Mouse (Mus musculus): Measurements from ENCODE around the gene Efhc1. TPM values are rescaled to one million over a fixed set of nuclear protein-coding genes. Genes with fewer than 3 reads are reported as not detected.

Efhc1 gene
- total and polyA plus RNA-seq, 3 experiments: not detected

DNA sequence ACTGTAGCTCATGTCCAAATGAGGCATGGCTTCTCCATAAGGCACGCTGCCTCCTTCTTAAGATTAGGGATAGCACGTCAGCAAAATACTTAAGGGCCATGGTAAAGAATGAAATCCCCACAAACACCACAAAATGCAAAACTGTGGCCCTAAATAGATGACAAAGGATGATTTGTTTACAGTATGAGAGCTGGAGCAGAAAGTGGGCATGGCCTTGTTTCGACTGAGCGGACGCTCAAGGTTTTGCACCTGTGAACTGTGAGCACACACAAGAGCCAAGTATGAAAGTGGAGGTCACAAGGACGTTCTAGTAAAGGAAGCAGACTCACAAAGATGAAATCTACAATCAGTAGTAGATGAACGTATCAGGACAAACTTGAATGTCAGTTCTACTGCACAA, 88.7 kb downstream of the Efhc1 start (continued):
- TF ChIP-seq ZKSCAN1 (IDR thresholded peaks at IDR 0.05; ENCODE audit: borderline replicate concordance, low read depth, low read length) (no peak), MEF2A (IDR thresholded peaks at IDR 0.05; ENCODE audit: borderline replicate concordance, low read depth, low read length) (peak; percentile 93), POLR2AphosphoS2 (IDR thresholded peaks at IDR 0.05; ENCODE audit: low read depth, low read length) (no peak), ELF1 (IDR thresholded peaks at IDR 0.05; ENCODE audit: low read depth, low read length) (no peak), TBP (conservative IDR thresholded peaks at IDR 0.05; ENCODE audit: low read depth, low read length) (0 out of 2 replicates have a peak, but pooled peaks have one; percentile 39), ETS1 (conservative IDR thresholded peaks at IDR 0.05; ENCODE audit: low read depth, low read length) (peak; percentile 63)

Other genes starting within 250 kb of the Efhc1 start
- 0.13 TPM in 1 of 2 replicates, not detected in the other for gene Il17a, start 220.7 kb upstream of the Efhc1 start, total RNA-seq (2012; rRNA removed)
- gene Il17a, start 220.7 kb upstream of the Efhc1 start, total RNA-seq (2014; rRNA removed): 0.39 TPM in 1 of 2 replicates, not detected in the other
- gene Il17a, start 220.7 kb upstream of the Efhc1 start, polyA plus RNA-seq (2012; ENCODE audit: insufficient read length, low read depth): not detected in 2 replicates
- gene Il17f, start 161.0 kb upstream of the Efhc1 start, total RNA-seq (2012; rRNA removed): 0.25 TPM in 1 of 2 replicates, not detected in the other
- 0.74 and 1.3 TPM in 2 replicates for gene Il17f, start 161.0 kb upstream of the Efhc1 start, total RNA-seq (2014; rRNA removed)
- gene Il17f, start 161.0 kb upstream of the Efhc1 start, polyA plus RNA-seq (2012; ENCODE audit: insufficient read length, low read depth): 0.44 and 0.63 TPM in 2 replicates
- 186 and 235 TPM in 2 replicates for gene Mcm3, start 131.3 kb upstream of the Efhc1 start, total RNA-seq (2012; rRNA removed)
- 330 and 335 TPM in 2 replicates for gene Mcm3, start 131.3 kb upstream of the Efhc1 start, total RNA-seq (2014; rRNA removed)
- gene Mcm3, start 131.3 kb upstream of the Efhc1 start, polyA plus RNA-seq (2012; ENCODE audit: insufficient read length, low read depth): 317 and 372 TPM in 2 replicates
- gene Paqr8, start 61.0 kb upstream of the Efhc1 start, total RNA-seq (2012; rRNA removed): 0.29 and 0.38 TPM in 2 replicates
- gene Paqr8, start 61.0 kb upstream of the Efhc1 start, total RNA-seq (2014; rRNA removed): 1.1 TPM in 2 replicates
- gene Paqr8, start 61.0 kb upstream of the Efhc1 start, polyA plus RNA-seq (2012; ENCODE audit: insufficient read length, low read depth): 1.3 and 1.4 TPM in 2 replicates
- gene Tram2, start 127.6 kb downstream of the Efhc1 start, total RNA-seq (2012; rRNA removed): 2.4 and 2.9 TPM in 2 replicates
- gene Tram2, start 127.6 kb downstream of the Efhc1 start, total RNA-seq (2014; rRNA removed): 1.3 and 1.9 TPM in 2 replicates
- 4.7 and 6.6 TPM in 2 replicates for gene Tram2, start 127.6 kb downstream of the Efhc1 start, polyA plus RNA-seq (2012; ENCODE audit: insufficient read length, low read depth)